In genomic region chr10:60811792-60812525, GRCm38 (mm10) we compare ENCODE assay signal across 12 mouse cellular contexts. TPM values are rescaled to one million over a fixed set of nuclear protein-coding genes. Genes with fewer than 3 reads are reported as not detected.
DNase-seq lines count a peak whose midpoint lies in the region; ATAC-seq and TF ChIP-seq lines count a peak whose summit lies in the region.
"Had no signal": no experiment of that assay in that cellular context is flagged by ENCODE, and none has a peak within 500 bp of the region (broad histone marks: within the 10 kb centered on the region; RNA-seq: fewer than 3 reads in every experiment).

No protein-coding gene starts in this region.

- WGBS in heart, embryonic 13.5 days, result 4% methylated on average over 15 of the region's 15 CpGs
- 7% methylated on average over 15 of the region's 15 CpGs for WGBS in midbrain, embryonic 10.5 days
- 17% methylated on average over 15 of the region's 15 CpGs for WGBS in midbrain, postnatal 0 days
- WGBS in embryonic facial prominence, embryonic 12.5 days, result 2% methylated on average over 15 of the region's 15 CpGs
- WGBS in neural tube, embryonic 13.5 days, result 12% methylated on average over 15 of the region's 15 CpGs

- peak overlapping the region; percentile 63 for H3K4me2 ChIP-seq in heart, embryonic 13.5 days
- no peak overlapping the region for H3K4me2 ChIP-seq in midbrain, postnatal 0 days (ENCODE audit: low read depth, low read length, poor library complexity, severe bottlenecking)
- H3K4me2 ChIP-seq in embryonic facial prominence, embryonic 12.5 days (replicated peaks), result peak overlapping the region; percentile 35
- H3K4me2 ChIP-seq in neural tube, embryonic 13.5 days, result no peak overlapping the region
- H3K4me2 ChIP-seq: forebrain, embryonic 15.5 days had no signal

- peaks cover 100% of the 10 kb centered on the region for H3K4me1 ChIP-seq in heart, embryonic 13.5 days
- peaks cover 81% of the 10 kb centered on the region for H3K4me1 ChIP-seq in midbrain, embryonic 10.5 days
- peaks cover 6% of the 10 kb centered on the region; the same call in 1 of the 2 replicates for H3K4me1 ChIP-seq in midbrain, postnatal 0 days (ENCODE audit: insufficient read depth, low read length)
- H3K4me1 ChIP-seq in embryonic facial prominence, embryonic 12.5 days, result peaks cover 88% of the 10 kb centered on the region
- peaks cover 68% of the 10 kb centered on the region for H3K4me1 ChIP-seq in neural tube, embryonic 13.5 days (replicated peaks)

- H3K36me3 ChIP-seq in heart, embryonic 13.5 days, result no peaks in the 10 kb centered on the region
- no peaks in the 10 kb centered on the region for H3K36me3 ChIP-seq in midbrain, embryonic 10.5 days
- H3K36me3 ChIP-seq in midbrain, postnatal 0 days (ENCODE audit: insufficient read depth, low read length), result no peaks in the 10 kb centered on the region
- H3K36me3 ChIP-seq in embryonic facial prominence, embryonic 12.5 days, result no peaks in the 10 kb centered on the region
- no peaks in the 10 kb centered on the region for H3K36me3 ChIP-seq in neural tube, embryonic 13.5 days
- H3K36me3 ChIP-seq: forebrain, embryonic 15.5 days had no signal

- DNase-seq in heart, adult 8-10 months (ENCODE audit: low spot score), result no peak
- DNase-seq in midbrain, embryonic 10.5 days (ENCODE audit: low spot score), result no peak
- DNase-seq in midbrain, postnatal 0 days (ENCODE audit: low spot score), result no peak
- DNase-seq in MN1 (ENCODE audit: low spot score), result no peak
- no peak for DNase-seq in urinary bladder, adult 18-20 months (ENCODE audit: low spot score in 2 of 2)
- DNase-seq: adrenal gland, adult 8-10 months; cerebellum, adult 2 months had no signal

- H3K9ac ChIP-seq in heart, embryonic 13.5 days, result peak overlapping the region; percentile 83
- no peak overlapping the region for H3K9ac ChIP-seq in midbrain, postnatal 0 days (replicated peaks; ENCODE audit: low read length, poor library complexity, severe bottlenecking)
- H3K9ac ChIP-seq in embryonic facial prominence, embryonic 12.5 days, result no peak overlapping the region
- 0 out of 2 replicates have a peak overlapping the region, but pooled peaks have one; percentile 12 for H3K9ac ChIP-seq in neural tube, embryonic 13.5 days
- H3K9ac ChIP-seq: forebrain, embryonic 15.5 days had no signal

- no peaks in the 10 kb centered on the region for H3K9me3 ChIP-seq in heart, embryonic 13.5 days
- H3K9me3 ChIP-seq in midbrain, embryonic 10.5 days (replicated peaks), result no peaks in the 10 kb centered on the region
- no peaks in the 10 kb centered on the region for H3K9me3 ChIP-seq in midbrain, postnatal 0 days (ENCODE audit: low read length)
- no peaks in the 10 kb centered on the region for H3K9me3 ChIP-seq in embryonic facial prominence, embryonic 12.5 days
- H3K9me3 ChIP-seq in neural tube, embryonic 13.5 days, result no peaks in the 10 kb centered on the region
- H3K9me3 ChIP-seq: forebrain, embryonic 15.5 days had no signal

- no peak for ATAC-seq in heart, embryonic 13.5 days (ENCODE audit: extremely low read depth, insufficient number of reproducible peaks, low FRiP score, low TSS enrichment)
- ATAC-seq in midbrain, postnatal 0 days (ENCODE audit: low FRiP score), result no peak
- no peak for ATAC-seq in embryonic facial prominence, embryonic 12.5 days (ENCODE audit: insufficient number of reproducible peaks, insufficient read depth, low FRiP score, low TSS enrichment)
- no peak for ATAC-seq in neural tube, embryonic 13.5 days (ENCODE audit: low read depth)
- ATAC-seq: forebrain, embryonic 15.5 days had no signal

- H3K27ac ChIP-seq in heart, embryonic 13.5 days (replicated peaks), result peak overlapping the region; percentile 100
- H3K27ac ChIP-seq in midbrain, embryonic 10.5 days (replicated peaks), result peak overlapping the region; percentile 39; the same call in 1 of the 2 replicates
- no peak overlapping the region for H3K27ac ChIP-seq in midbrain, postnatal 0 days (ENCODE audit: low read depth, low read length)
- H3K27ac ChIP-seq in embryonic facial prominence, embryonic 12.5 days, result peak overlapping the region; percentile 87; the same call in 1 of the 2 replicates
- H3K27ac ChIP-seq in neural tube, embryonic 13.5 days (replicated peaks), result no peak overlapping the region
- H3K27ac ChIP-seq: forebrain, embryonic 15.5 days; left cerebral cortex, adult 2 months had no signal

- no peak for TF ChIP-seq CTCF in midbrain, postnatal 0 days (IDR thresholded peaks at IDR 0.05)

- peak overlapping the region; percentile 22 for H3K4me3 ChIP-seq in heart, embryonic 13.5 days
- peak overlapping the region; percentile 4; the same call in 1 of the 2 replicates for H3K4me3 ChIP-seq in midbrain, embryonic 10.5 days
- no peak overlapping the region for H3K4me3 ChIP-seq in midbrain, postnatal 0 days (ENCODE audit: low read depth, low read length)
- H3K4me3 ChIP-seq in embryonic facial prominence, embryonic 12.5 days, result no peak overlapping the region
- no peak overlapping the region for H3K4me3 ChIP-seq in neural tube, embryonic 13.5 days
- H3K4me3 ChIP-seq: forebrain, embryonic 15.5 days; left cerebral cortex, adult 2 months had no signal

- H3K27me3 ChIP-seq in heart, embryonic 13.5 days (replicated peaks), result no peaks in the 10 kb centered on the region
- peaks cover 88% of the 10 kb centered on the region for H3K27me3 ChIP-seq in midbrain, embryonic 10.5 days (ENCODE audit: low read depth, poor library complexity, severe bottlenecking)
- peaks cover 7% of the 10 kb centered on the region; the same call in 1 of the 2 replicates for H3K27me3 ChIP-seq in midbrain, postnatal 0 days (ENCODE audit: insufficient read depth, low read length)
- 0 out of 2 replicates have a peak, but pooled peaks cover 6% of the 10 kb centered on the region for H3K27me3 ChIP-seq in embryonic facial prominence, embryonic 12.5 days
- H3K27me3 ChIP-seq in neural tube, embryonic 13.5 days, result peaks cover 37% of the 10 kb centered on the region

RNA-seq across cellular contexts. Expression of gene Unc5b, which starts 19.4 kb away (rescaled TPM):
- polyA plus RNA-seq in heart, embryonic 13.5 days (2015; fragmentation: Nextera tagmentation; extraction: Ambion mirVana), result 12.1 and 13.9 TPM in 2 replicates
- 10 to 100 TPM in 3 of 4 experiments, 1 to 10 TPM in 1; 9.6 to 14.5 (median 12.0) TPM for total RNA-seq in heart, adult 8-10 months (2022)
- 2.7 and 3.2 TPM in 2 replicates for polyA plus RNA-seq in midbrain, embryonic 10.5 days (2016; fragmentation: Nextera tagmentation; extraction: Ambion mirVana)
- total RNA-seq in midbrain, postnatal 0 days (2014; rRNA removed), result 13.5 and 17.1 TPM in 2 replicates
- polyA plus RNA-seq in midbrain, postnatal 0 days (2015; fragmentation: Nextera tagmentation; extraction: Ambion mirVana), result 1.1 and 1.3 TPM in 2 replicates
- 5.7 and 6.3 TPM in 2 replicates for polyA plus RNA-seq in embryonic facial prominence, embryonic 12.5 days (2016; fragmentation: Nextera tagmentation; extraction: Ambion mirVana)
- 2.6 and 2.9 TPM in 2 replicates for polyA plus RNA-seq in neural tube, embryonic 13.5 days (2015; fragmentation: Nextera tagmentation; extraction: Ambion mirVana)

RNA-seq across cellular contexts. Expression of gene Slc29a3, which starts 59.4 kb away (rescaled TPM):
- 5.4 and 5.6 TPM in 2 replicates for polyA plus RNA-seq in heart, embryonic 13.5 days (2015; fragmentation: Nextera tagmentation; extraction: Ambion mirVana)
- 1 to 10 TPM; 3.5 to 4.9 (median 3.8) TPM for total RNA-seq in heart, adult 8-10 months (2022)
- 8.4 and 12.8 TPM in 2 replicates for polyA plus RNA-seq in midbrain, embryonic 10.5 days (2016; fragmentation: Nextera tagmentation; extraction: Ambion mirVana)
- total RNA-seq in midbrain, postnatal 0 days (2014; rRNA removed), result 7.3 and 7.8 TPM in 2 replicates
- 6.9 and 8.5 TPM in 2 replicates for polyA plus RNA-seq in midbrain, postnatal 0 days (2015; fragmentation: Nextera tagmentation; extraction: Ambion mirVana)
- polyA plus RNA-seq in embryonic facial prominence, embryonic 12.5 days (2016; fragmentation: Nextera tagmentation; extraction: Ambion mirVana), result 12.2 and 13.0 TPM in 2 replicates
- polyA plus RNA-seq in neural tube, embryonic 13.5 days (2015; fragmentation: Nextera tagmentation; extraction: Ambion mirVana), result 11.8 and 12.9 TPM in 2 replicates

Comparison
In these comparisons a context has a peak if more than half of its experiments do, and no peak if none do; other contexts are left out.
1. H3K27ac ChIP-seq: peak in heart, embryonic 13.5 days (single experiment), midbrain, embryonic 10.5 days (single experiment) and embryonic facial prominence, embryonic 12.5 days (single experiment); none in midbrain, postnatal 0 days (single experiment) and neural tube, embryonic 13.5 days (single experiment).
2. H3K4me3 ChIP-seq: peak in heart, embryonic 13.5 days (single experiment) and midbrain, embryonic 10.5 days (single experiment); none in midbrain, postnatal 0 days (single experiment), embryonic facial prominence, embryonic 12.5 days (single experiment) and neural tube, embryonic 13.5 days (single experiment).
3. H3K4me2 ChIP-seq: peak in heart, embryonic 13.5 days (single experiment) and embryonic facial prominence, embryonic 12.5 days (single experiment); none in midbrain, postnatal 0 days (single experiment) and neural tube, embryonic 13.5 days (single experiment).
4. H3K9ac ChIP-seq: peak in heart, embryonic 13.5 days (single experiment) and neural tube, embryonic 13.5 days (single experiment); none in midbrain, postnatal 0 days (single experiment) and embryonic facial prominence, embryonic 12.5 days (single experiment).